Mouse (Mus musculus) limb, embryonic 13.5 days (tissue): Measurements from ENCODE around the gene Paf1. TPM values are rescaled to one million over a fixed set of nuclear protein-coding genes. Genes with fewer than 3 reads are reported as not detected.

ENCODE experiments used
- ATAC-seq: fragments of 200-750 bp; cut with Nextera tagmentation; 2 replicates; pipeline ENCODE4 v1.8.0; 2017; ENCODE audit warnings: low read depth, moderate number of reproducible peaks, moderate TSS enrichment; ENCODE audit not compliant: low FRiP score
- H3K27ac ChIP-seq: fragments of 300-500 bp; sonication (generic); 2 replicates; pipeline ENCODE4 v1.5.1; 2015; ENCODE audit warnings: inconsistent platforms, mild to moderate bottlenecking, moderate library complexity
- H3K27me3 ChIP-seq: fragments of 300-500 bp; sonication (generic); 2 replicates; pipeline ENCODE4 v1.6.1; 2015; ENCODE audit warnings: mild to moderate bottlenecking, inconsistent platforms
- H3K36me3 ChIP-seq: fragments of 300-500 bp; sonication (generic); 2 replicates; pipeline ENCODE4 v1.6.1; 2015; ENCODE audit warnings: inconsistent platforms, mild to moderate bottlenecking, moderate library complexity
- H3K4me1 ChIP-seq: fragments of 300-500 bp; sonication (generic); 2 replicates; pipeline ENCODE4 v1.6.1; 2015; ENCODE audit warnings: inconsistent platforms
- H3K4me2 ChIP-seq: fragments of 300-500 bp; sonication (generic); replicated peaks from 2 replicates; pipeline ENCODE4 v1.6.1; 2015; ENCODE audit warnings: inconsistent platforms, mild to moderate bottlenecking, moderate library complexity
- H3K4me3 ChIP-seq: fragments of 300-500 bp; sonication (generic); 2 replicates; pipeline ENCODE4 v1.5.1; 2015; ENCODE audit warnings: moderate library complexity, mild to moderate bottlenecking, inconsistent platforms
- H3K9ac ChIP-seq: fragments of 300-500 bp; sonication (generic); 2 replicates; pipeline ENCODE4 v1.6.1; 2015; ENCODE audit warnings: mild to moderate bottlenecking, inconsistent platforms
- H3K9me3 ChIP-seq: fragments of 300-500 bp; sonication (generic); 2 replicates; pipeline ENCODE4 v1.6.1; 2016; ENCODE audit warnings: inconsistent platforms
- WGBS: fragments of 180-500 bp; shearing (Covaris S2); methylation state at CpG from one replicate; pipeline ENCODE4 v1.1.7; 2015; 5-methylcytosine and 5-hydroxymethylcytosine counted together
- polyA plus RNA-seq: library from polyadenylated mRNA; unstranded; fragments of >200 nt; fragmentation: Nextera tagmentation; extraction: Ambion mirVana; gene quantifications from 2 replicates; pipeline ENCODE4 v1.2.1, GENCODE M21; 2015

Gene Paf1
- polyA plus RNA-seq, 1 experiment from 2014 or later, result 77.9 TPM

DNA sequence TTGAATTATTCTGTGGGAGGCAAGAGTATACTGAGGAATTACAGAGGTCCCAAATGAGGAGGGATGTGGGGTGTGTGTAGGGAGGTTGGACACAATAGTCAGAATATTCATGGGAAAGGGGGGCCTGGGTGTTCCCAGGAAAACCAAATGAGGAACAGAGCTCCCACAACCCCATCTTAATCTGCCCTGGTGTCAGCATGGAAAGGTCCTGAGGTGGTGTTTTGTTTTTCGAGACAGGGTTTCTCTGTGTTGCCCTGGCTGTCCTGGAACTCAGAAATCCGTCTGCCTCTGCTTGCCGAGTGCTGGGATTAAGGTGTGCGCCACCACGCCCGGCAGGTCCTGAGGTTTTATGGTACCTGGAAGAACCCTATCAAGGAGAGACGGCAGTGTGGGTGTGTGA lies 34.3 kb upstream of the Paf1 start:
- no peaks in the 10 kb centered on the region for H3K9me3 ChIP-seq
- peak overlapping the region; percentile 81; the same call in 1 of the 2 replicates for H3K27ac ChIP-seq
- ATAC-seq, result no peak
- H3K4me2 ChIP-seq, result no peak overlapping the region
- peak overlapping the region; percentile 25; the same call in 1 of the 2 replicates for H3K9ac ChIP-seq
- H3K4me1 ChIP-seq, result peaks cover 24% of the 10 kb centered on the region
- H3K36me3 ChIP-seq, result peaks cover 75% of the 10 kb centered on the region
- H3K4me3 ChIP-seq, result no peak overlapping the region
- no peaks in the 10 kb centered on the region for H3K27me3 ChIP-seq
- WGBS, result 63% methylated on average over 7 of the region's 7 CpGs

DNA sequence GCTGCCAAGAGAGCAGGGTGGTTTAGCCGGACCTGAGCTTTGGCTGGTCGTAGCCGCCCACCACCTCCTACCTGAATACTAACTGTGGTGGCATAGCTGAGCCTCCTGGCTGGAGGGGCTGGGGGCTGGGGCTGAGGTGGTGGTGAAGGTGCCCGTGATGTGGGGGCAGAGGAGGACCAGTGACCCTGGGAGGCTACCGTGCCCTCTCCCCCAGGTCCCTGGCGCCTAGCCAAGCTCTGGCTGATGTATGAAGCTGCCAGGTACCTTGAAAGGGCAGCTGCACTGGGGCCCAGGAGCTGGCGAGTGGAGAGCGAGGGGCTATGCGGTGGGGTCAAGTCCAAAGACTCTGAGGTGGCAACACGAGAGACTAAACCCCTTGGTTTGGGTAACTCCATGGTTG lies 32.9 kb upstream of the Paf1 start:
- no peak for ATAC-seq
- no peaks in the 10 kb centered on the region for H3K27me3 ChIP-seq
- H3K4me2 ChIP-seq, result no peak overlapping the region
- H3K27ac ChIP-seq, result no peak overlapping the region
- H3K36me3 ChIP-seq, result peaks cover 76% of the 10 kb centered on the region
- H3K4me3 ChIP-seq, result no peak overlapping the region
- H3K4me1 ChIP-seq, result peaks cover 24% of the 10 kb centered on the region
- H3K9ac ChIP-seq, result no peak overlapping the region
- H3K9me3 ChIP-seq, result no peaks in the 10 kb centered on the region
- 95% methylated on average over 10 of the region's 10 CpGs for WGBS

DNA sequence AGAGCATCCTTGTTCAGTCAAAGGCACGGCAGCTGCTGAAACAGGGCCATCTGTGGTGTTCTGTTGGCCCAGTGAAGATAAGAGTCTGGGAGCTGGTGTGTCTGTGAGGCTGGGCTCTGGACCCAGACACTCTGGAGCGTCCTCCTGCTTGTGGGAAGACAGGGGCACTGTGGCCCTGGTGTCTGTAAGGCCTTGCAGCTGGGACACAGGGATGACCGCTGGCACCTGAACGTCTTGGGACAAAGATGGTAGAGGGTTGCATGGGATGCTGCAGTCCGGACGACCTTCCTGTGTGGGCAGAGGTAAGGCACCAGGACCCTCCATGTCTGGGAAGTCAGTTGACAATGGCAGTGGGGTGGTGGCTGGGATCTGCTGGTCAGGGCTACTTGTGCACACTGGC lies 32.5 kb upstream of the Paf1 start:
- WGBS, result 96% methylated on average over 6 of the region's 6 CpGs
- Histone ChIP-seq H3K27me3 (no peaks in the 10 kb centered on the region), H3K36me3 (peaks cover 76% of the 10 kb centered on the region), H3K4me1 (peaks cover 24% of the 10 kb centered on the region), H3K9me3 (no peaks in the 10 kb centered on the region), H3K4me3 (no peak overlapping the region), H3K9ac (no peak overlapping the region), H3K27ac (no peak overlapping the region), H3K4me2 (no peak overlapping the region)
- no peak for ATAC-seq

DNA sequence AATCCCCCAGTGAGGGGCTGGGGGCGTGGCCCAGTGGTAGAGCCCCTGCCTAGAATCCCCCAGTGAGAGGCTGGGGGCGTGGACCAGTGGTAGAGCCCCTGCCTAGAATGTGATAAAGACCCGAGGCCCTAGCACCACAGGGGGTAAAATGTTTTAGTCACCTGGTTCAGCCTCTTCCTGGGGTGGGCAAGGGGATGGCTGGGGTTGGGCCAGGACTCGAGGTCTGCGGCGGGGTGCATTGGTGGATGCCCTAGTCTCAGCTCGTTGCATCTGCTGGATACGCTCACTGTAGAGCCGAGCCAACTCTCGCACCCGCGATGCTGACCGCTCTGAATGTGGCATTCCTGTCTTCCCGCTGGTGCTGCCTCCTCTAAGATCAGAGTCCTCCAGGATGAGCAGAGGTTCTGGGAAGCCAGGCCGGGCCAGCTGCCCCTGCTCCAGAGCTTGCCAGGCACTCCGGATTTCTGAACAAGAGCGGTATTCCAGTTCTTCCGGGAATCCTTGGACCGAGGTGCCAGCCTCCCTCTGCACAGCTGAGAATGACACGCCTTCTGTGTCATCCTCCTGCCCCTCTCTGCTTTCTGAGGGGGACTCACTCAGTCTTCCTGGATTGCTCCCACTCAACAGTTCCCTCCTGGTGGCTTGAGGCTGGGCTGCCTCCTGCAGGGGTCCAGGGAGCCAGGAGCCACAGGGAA lies 31.0 kb upstream of the Paf1 start:
- peaks cover 88% of the 10 kb centered on the region for H3K36me3 ChIP-seq
- no peaks in the 10 kb centered on the region for H3K9me3 ChIP-seq
- H3K4me3 ChIP-seq, result no peak overlapping the region
- no peak for ATAC-seq
- 96% methylated on average over 20 of the region's 20 CpGs for WGBS
- no peak overlapping the region for H3K27ac ChIP-seq
- H3K9ac ChIP-seq, result no peak overlapping the region
- H3K27me3 ChIP-seq, result no peaks in the 10 kb centered on the region
- no peak overlapping the region for H3K4me2 ChIP-seq
- peaks cover 21% of the 10 kb centered on the region for H3K4me1 ChIP-seq

DNA sequence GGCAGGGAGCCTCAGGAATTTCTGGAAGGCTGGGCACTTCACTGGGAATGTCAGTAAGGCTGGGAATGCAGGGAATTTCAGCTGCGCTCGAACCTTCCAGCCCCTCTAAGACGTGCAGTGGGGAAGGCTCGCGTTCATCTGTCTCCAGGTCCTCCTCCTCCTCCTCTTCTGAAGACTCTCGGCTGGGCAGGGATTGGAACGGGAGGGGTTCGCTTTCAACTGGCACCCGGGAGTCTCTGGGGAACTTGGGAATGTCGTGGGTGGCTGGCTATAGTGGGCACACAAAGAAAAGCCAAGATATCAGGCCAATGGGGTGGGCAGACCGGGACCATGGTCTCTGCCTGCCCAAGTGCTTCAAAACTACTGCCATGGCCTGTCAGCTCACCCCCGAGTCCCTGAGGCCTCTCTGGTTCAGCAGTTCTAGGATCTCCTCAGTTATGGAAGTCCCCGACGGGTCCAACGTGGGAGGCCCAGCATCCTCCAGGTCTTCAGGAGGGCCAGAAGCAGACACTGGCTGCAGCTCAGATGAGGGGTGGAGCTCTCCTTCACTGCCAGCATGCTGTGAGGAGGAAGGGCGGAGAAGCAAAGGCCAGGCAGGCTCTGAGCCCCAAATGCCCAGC lies 30.2 kb upstream of the Paf1 start:
- 87% methylated on average over 16 of the region's 16 CpGs for WGBS
- H3K9me3 ChIP-seq, result no peaks in the 10 kb centered on the region
- peaks cover 96% of the 10 kb centered on the region for H3K36me3 ChIP-seq
- ATAC-seq, result no peak
- no peak overlapping the region for H3K4me2 ChIP-seq
- no peak overlapping the region for H3K9ac ChIP-seq
- H3K27ac ChIP-seq, result no peak overlapping the region
- H3K4me1 ChIP-seq, result peaks cover 13% of the 10 kb centered on the region
- no peak overlapping the region for H3K4me3 ChIP-seq
- H3K27me3 ChIP-seq, result no peaks in the 10 kb centered on the region

DNA sequence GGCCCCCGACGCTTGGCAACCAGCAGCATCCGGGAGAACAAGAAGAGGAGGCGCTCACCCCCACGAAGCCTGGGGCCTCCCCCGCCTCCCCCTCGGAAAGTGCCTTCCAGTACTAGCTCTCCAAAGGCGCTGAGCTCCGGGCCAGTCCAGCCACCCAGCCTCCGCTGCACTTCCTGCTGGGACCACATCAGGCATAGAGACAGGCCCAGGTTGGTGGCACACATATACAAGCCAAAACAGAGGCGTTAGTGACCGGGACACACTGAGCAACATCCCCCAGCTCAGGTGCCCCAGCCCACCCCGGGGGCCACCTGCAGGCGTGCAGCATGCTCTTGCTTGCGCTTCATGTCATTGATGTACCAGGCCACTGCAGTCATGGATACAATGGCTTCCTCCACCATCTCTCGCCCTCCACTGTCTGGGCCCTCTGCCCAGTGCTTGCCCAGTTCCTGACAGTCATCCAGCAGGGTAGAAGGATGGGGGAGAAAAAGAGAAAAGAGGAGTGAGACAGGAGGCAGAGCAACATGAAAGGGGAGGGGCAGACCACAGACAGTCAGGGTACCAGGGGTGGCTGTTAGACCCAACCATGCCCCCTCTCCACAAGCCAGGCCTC lies 25.0 kb upstream of the Paf1 start:
- peak overlapping the region; percentile 45; the same call in 1 of the 2 replicates for H3K9ac ChIP-seq
- no peaks in the 10 kb centered on the region for H3K27me3 ChIP-seq
- peaks cover 24% of the 10 kb centered on the region for H3K4me1 ChIP-seq
- H3K27ac ChIP-seq, result no peak overlapping the region
- no peak overlapping the region for H3K4me3 ChIP-seq
- peaks cover 76% of the 10 kb centered on the region for H3K36me3 ChIP-seq
- no peak for ATAC-seq
- WGBS, result 92% methylated on average over 16 of the region's 16 CpGs
- no peak overlapping the region for H3K4me2 ChIP-seq
- H3K9me3 ChIP-seq, result no peaks in the 10 kb centered on the region

DNA sequence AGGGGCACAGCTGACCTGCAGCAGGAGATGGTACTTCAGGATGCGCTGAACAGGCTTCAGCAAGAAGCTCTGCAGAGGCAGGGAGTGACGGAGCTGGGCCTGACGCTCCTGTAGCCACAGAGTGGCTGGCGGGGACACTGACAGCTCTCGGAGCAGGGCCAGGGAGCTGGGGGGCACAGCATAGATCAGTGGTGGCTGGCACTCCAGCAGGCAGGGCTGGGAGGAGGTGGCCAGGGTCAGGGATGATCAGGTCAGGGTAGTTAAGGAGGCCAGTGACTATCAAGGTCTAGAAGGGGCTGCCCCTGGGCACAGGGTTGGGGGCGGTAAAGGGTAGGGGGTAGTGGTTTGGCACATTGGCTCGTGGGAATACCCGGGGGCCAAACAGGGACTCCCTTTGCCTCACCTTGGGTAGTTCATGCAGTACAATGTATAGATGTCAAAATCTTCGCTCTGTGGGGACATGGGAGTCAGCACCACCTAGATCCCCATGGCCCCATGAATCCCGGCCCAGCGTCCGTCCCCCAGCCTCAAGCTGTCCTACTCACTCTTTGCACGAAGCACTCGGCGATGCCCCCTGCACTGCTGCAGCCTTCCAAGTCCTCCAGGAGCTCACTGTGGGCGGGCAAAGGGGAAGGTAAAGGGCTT lies 24.4 kb upstream of the Paf1 start:
- Histone ChIP-seq H3K4me1 (peaks cover 24% of the 10 kb centered on the region), H3K4me2 (no peak overlapping the region), H3K27me3 (no peaks in the 10 kb centered on the region), H3K4me3 (no peak overlapping the region), H3K9ac (peak overlapping the region; percentile 45), H3K27ac (no peak overlapping the region), H3K36me3 (peaks cover 70% of the 10 kb centered on the region), H3K9me3 (no peaks in the 10 kb centered on the region)
- ATAC-seq, result no peak
- WGBS, result 92% methylated on average over 16 of the region's 16 CpGs

DNA sequence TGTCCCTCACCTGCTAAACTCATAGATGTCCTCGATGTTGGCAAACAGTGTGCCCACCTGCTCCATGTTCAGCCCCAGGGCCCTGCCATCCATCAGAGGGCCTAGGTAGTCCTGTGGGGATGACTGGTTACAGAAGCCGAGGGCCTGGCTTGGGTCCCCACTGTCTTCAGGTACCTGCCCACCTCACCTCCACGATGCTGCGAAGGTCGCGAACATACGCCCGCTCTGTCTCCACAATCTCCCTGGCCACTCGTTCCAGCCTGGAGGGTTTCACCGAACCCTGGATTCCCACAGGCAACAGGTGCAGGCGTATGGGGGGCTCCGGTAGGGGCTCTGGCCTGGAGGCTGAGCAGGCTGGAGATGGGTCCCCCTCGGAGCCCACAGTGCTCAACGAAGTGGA lies 22.7 kb upstream of the Paf1 start:
- peaks cover 53% of the 10 kb centered on the region for H3K36me3 ChIP-seq
- no peak overlapping the region for H3K27ac ChIP-seq
- H3K9ac ChIP-seq, result peak overlapping the region; percentile 94
- 92% methylated on average over 14 of the region's 14 CpGs for WGBS
- H3K4me2 ChIP-seq, result peak overlapping the region; percentile 98
- H3K4me1 ChIP-seq, result peaks cover 36% of the 10 kb centered on the region
- ATAC-seq, result no peak
- no peaks in the 10 kb centered on the region for H3K9me3 ChIP-seq
- H3K27me3 ChIP-seq, result no peaks in the 10 kb centered on the region
- H3K4me3 ChIP-seq, result peak overlapping the region; percentile 86

DNA sequence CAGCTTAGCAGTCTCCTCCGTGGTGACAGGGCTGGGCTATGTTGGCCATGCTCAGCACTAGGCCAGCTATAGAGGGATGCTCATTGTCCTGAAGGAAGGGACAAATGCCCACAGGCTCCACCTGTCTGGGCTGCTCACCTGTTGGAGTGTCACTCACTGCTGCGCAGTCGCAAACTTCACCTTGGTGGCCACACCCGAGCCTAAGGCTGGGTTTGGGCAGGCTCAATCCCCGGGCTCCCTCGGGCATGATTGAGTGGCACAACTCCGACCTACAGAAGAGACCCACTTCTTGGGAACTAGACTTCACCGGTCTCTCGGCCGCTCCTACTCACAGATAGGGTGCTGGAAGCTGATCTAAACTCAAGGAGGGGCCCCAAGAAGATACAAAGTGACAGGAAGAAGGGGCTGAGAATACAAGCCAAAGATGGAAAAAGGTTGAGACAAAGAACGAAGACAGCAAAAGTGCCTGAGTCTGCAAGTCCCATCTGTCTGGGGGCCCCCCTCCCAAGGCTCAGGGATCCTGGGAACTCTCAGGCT lies 21.7 kb upstream of the Paf1 start:
- Histone ChIP-seq H3K27ac (peak overlapping the region; percentile 97), H3K36me3 (peaks cover 44% of the 10 kb centered on the region), H3K4me2 (peak overlapping the region; percentile 98), H3K9ac (peak overlapping the region; percentile 94), H3K4me1 (peaks cover 40% of the 10 kb centered on the region), H3K9me3 (no peaks in the 10 kb centered on the region), H3K27me3 (no peaks in the 10 kb centered on the region), H3K4me3 (peak overlapping the region; percentile 86)
- ATAC-seq, result no peak
- 5% methylated on average over 11 of the region's 11 CpGs for WGBS

DNA sequence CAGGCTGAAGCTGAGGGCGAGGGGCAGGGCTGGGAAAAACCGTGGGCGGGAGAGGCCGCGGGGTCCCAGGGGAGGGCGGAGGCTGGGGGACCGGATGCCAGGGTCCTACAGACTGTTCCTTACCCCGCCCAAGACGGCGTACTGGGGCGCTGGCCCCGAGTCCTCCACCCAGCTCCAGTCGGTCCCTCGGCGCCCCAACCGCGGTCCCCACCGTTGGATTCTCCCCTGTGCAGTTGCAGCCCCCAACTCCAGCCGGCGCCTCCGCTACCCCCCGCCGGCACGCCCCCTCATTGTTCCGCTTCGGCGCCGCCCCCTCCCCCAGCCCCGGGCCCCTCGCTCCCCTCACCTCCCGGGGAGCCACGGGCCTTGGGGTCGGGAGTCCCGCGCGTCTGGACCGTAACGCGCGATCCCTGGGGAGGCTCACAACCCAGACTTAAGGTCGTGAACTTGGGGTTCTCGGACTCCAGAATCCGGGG lies 21.2 kb upstream of the Paf1 start:
- ATAC-seq, result no peak
- H3K27ac ChIP-seq, result peak overlapping the region; percentile 97

DNA sequence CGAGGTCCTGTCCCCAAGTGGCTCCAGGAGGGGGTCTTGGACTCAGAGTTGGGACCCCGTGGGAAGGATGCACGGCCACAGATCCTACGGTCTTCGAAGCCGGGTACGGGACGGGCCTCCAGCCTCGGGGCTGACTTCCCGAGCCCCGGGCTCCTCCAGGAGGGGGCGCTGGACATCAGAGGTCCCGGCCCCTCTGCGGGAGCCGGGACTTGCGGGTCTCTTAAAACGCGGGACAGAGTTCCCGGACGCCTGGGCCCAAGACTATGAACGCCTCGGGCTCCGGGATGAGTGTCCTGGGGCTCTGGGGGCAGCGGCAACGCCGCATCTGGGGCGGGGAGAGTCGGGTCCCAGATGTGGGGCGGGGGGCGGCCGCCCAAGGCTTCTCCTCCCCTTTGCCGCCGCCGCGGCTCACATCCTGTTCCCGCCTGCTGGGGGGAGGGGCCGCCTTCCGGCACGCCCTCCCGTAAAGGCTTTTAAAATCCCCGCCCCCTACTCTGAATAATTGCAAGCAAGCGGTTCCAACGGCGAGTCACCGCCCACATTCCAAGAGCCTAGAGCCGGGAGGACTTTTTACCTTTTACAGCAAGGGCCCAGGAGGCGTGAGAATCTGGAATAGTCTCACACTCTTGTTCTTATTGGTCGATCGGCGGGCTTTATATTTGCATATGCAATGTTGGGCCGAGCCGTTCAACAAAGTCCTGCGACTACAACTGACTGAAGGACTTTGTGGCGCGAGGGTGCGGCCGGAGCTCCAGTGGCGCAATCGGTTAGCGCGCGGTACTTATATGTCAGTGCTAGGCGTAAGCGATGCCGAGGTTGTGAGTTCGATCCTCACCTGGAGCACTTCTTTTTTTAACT lies 20.3 kb upstream of the Paf1 start, which contains the start of gene Plekhg2:
Gene Plekhg2 (minus strand): TSS at position 349 of the 858 bp plus-strand sequence.
- WGBS, result under 1% methylated on average over 61 of the region's 66 CpGs
- Histone ChIP-seq H3K4me2 (peak within 1 kb of the TSS; percentile 98), H3K4me1 (peaks cover 54% of the 10 kb centered on the region), H3K36me3 (peaks cover 32% of the 10 kb centered on the region), H3K9me3 (no peaks in the 10 kb centered on the region), H3K27me3 (no peaks in the 10 kb centered on the region), H3K9ac (peak within 1 kb of the TSS; percentile 94), H3K27ac (peak within 1 kb of the TSS; percentile 97), H3K4me3 (peak within 1 kb of the TSS; percentile 86)
- peak; percentile 92 for ATAC-seq

More for the DNA sequence above, 21.2 kb upstream of the Paf1 start:
- peak overlapping the region; percentile 94 for H3K9ac ChIP-seq
- no peaks in the 10 kb centered on the region for H3K27me3 ChIP-seq
- H3K4me3 ChIP-seq, result peak overlapping the region; percentile 86
- peaks cover 39% of the 10 kb centered on the region for H3K36me3 ChIP-seq
- H3K9me3 ChIP-seq, result no peaks in the 10 kb centered on the region
- H3K4me1 ChIP-seq, result peaks cover 46% of the 10 kb centered on the region
- peak overlapping the region; percentile 98 for H3K4me2 ChIP-seq
- WGBS, result under 1% methylated on average over 41 of the region's 43 CpGs
